Mouse (Mus musculus): ENCODE measurements at regions not wholly inside any gene's neighbourhood (a gene's known extent, or its start where the extent isn't known, plus 50 kb on each side); places are given as distances from the start of the nearest gene placed in this dataset.

GRCm38 (mm10) chr14:104380986-104381385 lies 86.8 kb downstream of the Pou4f1 start:
- TF ChIP-seq CTCF (IDR thresholded peaks at IDR 0.05; ENCODE audit: control insufficient read depth, insufficient read depth, low read length) (no peak), POLR2A (IDR thresholded peaks at IDR 0.05; ENCODE audit: borderline replicate concordance, control insufficient read depth, low read depth, low read length) (no peak)

All from bone marrow, adult 2 months (tissue).